Mouse (Mus musculus): ENCODE data around the gene Gm34302.

The Gm34302 gene

DNA sequence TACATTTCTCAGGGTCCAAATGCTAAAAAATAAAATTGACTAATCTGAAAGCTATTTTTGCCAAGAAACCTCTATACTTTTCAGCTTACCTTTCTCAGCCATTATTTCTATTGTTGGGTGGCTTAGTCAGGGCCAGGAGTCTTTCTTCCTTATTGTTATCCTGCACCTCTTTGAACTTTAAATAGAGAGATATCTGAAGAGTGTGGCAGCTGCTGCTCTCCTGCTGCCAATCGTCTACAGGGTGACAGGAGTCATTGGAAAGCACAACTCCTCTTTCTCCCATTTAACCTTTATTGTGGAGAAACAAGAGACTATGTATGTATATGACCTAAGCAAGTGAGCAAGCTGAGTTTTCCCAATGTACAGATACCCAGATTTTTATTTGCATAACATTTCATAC lies at the start of gene Gm34302:
Gene Gm34302, minus strand, starts transcription at position 154 of the 400 bp plus-strand sequence.
- no peak for DNase-seq (ENCODE audit: low read depth, low spot score)

GRCm38 (mm10) chr3:63531847-63532246 lies 48.2 kb upstream of the Gm34302 start:
- DNase-seq (ENCODE audit: low read depth, low spot score), result no peak

DNA sequence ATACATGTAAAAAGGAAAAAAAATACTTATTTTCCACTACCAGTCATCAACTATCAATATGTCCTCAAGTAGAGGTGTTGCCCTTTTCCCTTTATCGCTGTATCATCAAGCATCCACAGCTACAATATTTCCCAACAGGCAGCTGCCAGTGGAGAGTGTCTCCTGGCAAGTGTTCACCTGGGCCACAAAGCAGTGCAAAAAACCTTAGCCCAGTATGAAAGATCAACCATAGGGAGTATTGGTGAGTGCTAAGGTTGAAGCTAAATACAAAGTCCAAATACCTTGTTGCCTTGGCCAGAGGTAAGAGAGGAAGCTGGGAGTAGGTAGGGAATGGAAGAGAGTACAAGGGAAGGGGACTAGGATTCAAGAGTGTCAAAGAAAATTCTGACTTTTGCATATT lies 34.0 kb upstream of the Gm34302 start:
- no peak for DNase-seq (ENCODE audit: low read depth, low spot score)

- DNase-seq (ENCODE audit: low read depth, low spot score), result peak; percentile 3
These were observed 32.6 kb upstream of the Gm34302 start for GRCm38 (mm10) chr3:63516279-63516678.

GRCm38 (mm10) chr3:63511316-63511715 lies 27.6 kb upstream of the Gm34302 start:
- no peak for DNase-seq (ENCODE audit: low read depth, low spot score)

GRCm38 (mm10) chr3:63509484-63509883 lies 25.8 kb upstream of the Gm34302 start:
- no peak for DNase-seq (ENCODE audit: low read depth, low spot score)

- DNase-seq (ENCODE audit: low read depth, low spot score), result no peak
These were observed 25.2 kb upstream of the Gm34302 start for GRCm38 (mm10) chr3:63508924-63509323.

DNA sequence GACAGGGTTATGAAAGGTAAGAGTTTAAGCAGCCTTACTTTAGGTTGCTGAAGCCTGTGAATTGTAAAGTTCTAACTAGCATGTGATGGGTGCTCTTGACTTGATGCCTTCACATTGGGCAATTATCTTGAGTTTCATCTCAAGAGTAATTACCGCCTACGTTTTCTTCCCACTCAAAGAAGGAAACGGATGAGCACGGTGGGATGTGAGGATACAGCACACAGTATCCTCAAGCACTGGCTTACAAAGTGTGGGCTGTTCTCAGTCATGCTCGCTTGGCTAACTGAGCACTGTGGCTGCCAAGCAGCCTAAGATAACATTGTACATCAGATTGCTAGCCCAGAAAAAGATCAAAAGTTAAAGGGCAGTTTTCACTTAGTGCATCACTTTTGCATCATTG lies 20.8 kb upstream of the Gm34302 start:
- DNase-seq (ENCODE audit: low read depth, low spot score), result no peak

GRCm38 (mm10) chr3:63494625-63495382 lies 11.1 kb upstream of the Gm34302 start:
- DNase-seq (ENCODE audit: low read depth, low spot score), result no peak

DNA sequence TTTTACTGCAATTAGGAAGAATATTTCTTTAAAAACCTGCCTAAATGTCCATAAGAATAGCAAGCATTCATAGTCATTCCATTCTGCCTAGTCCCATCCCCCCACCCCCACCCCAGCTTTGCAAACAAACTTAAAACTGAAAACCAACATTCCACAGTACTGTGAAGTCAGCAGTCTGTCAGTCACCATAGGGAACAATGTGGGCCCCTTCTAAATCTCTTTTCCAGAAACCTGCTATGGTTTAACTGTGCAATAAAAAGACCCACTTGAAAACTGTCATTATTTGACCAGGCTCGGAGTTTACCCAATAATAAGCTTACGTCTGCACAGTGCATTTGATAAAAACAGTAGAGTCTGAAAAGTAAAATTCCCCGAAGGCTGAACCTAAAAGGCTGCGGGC lies 9.9 kb upstream of the Gm34302 start:
- no peak for DNase-seq (ENCODE audit: low read depth, low spot score)

GRCm38 (mm10) chr3:63440426-63441125 lies 43.1 kb downstream of the Gm34302 start:
- no peak for DNase-seq (ENCODE audit: low read depth, low spot score)

DNA sequence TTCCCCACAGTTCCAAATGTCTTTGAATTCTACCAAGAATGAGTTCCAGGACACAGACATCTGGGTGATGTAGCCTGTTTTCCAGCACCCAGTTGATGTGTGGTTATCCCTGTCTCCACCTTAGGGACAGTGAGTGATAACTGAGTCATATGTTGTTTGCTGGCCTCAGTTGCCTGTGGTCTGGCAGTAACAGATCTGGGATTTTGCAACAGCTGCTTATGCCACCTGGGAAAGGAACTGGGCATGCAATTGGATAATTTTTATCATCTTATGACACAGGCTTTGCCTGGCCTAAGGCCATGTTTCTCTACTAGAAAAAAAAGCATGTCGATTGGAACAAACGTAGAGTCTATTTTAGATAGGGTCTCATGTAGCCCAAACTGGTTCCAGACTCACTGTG lies 43.9 kb downstream of the Gm34302 start:
- no peak for DNase-seq (ENCODE audit: low read depth, low spot score)

- DNase-seq (ENCODE audit: low read depth, low spot score), result no peak
These were observed 44.8 kb downstream of the Gm34302 start for GRCm38 (mm10) chr3:63438898-63439297.
